Mouse (Mus musculus) forebrain, embryonic 13.5 days (tissue): ENCODE measurements around the gene Lrpap1. TPM values are rescaled to one million over a fixed set of nuclear protein-coding genes. Genes with fewer than 3 reads are reported as not detected.
A peak's percentile ranks its signal among the peaks of the same experiment; 100 is the strongest.

ENCODE experiments used
- ATAC-seq: fragments of 200-750 bp; cut with Nextera tagmentation; 2 replicates; pipeline ENCODE4 v1.8.0; 2017
- H3K27ac ChIP-seq: fragments of 300-500 bp; sonication (generic); 2 replicates; pipeline ENCODE4 v1.5.1; 2015; ENCODE audit warnings: inconsistent platforms, mild to moderate bottlenecking, moderate library complexity
- H3K27me3 ChIP-seq: fragments of 300-500 bp; sonication (generic); 2 replicates; pipeline ENCODE4 v1.6.1; 2015; ENCODE audit warnings: mild to moderate bottlenecking, inconsistent platforms
- H3K36me3 ChIP-seq: fragments of 300-500 bp; sonication (generic); 2 replicates; pipeline ENCODE4 v1.6.1; 2015; ENCODE audit warnings: mild to moderate bottlenecking, inconsistent platforms; ENCODE audit not compliant: poor library complexity, severe bottlenecking
- H3K4me1 ChIP-seq: fragments of 300-500 bp; sonication (generic); 2 replicates; pipeline ENCODE4 v1.6.1; 2015; ENCODE audit warnings: inconsistent platforms
- H3K4me2 ChIP-seq: fragments of 300-500 bp; sonication (generic); 2 replicates; pipeline ENCODE4 v1.6.1; 2015; ENCODE audit warnings: inconsistent platforms, mild to moderate bottlenecking, moderate library complexity
- H3K4me3 ChIP-seq: fragments of 300-500 bp; sonication (generic); 2 replicates; pipeline ENCODE4 v1.5.1; 2015; ENCODE audit warnings: mild to moderate bottlenecking, inconsistent platforms
- H3K9ac ChIP-seq: fragments of 300-500 bp; sonication (generic); 2 replicates; pipeline ENCODE4 v1.6.1; 2015; ENCODE audit warnings: mild to moderate bottlenecking, inconsistent platforms
- H3K9me3 ChIP-seq: fragments of 300-500 bp; sonication (generic); replicated peaks from 2 replicates; pipeline ENCODE4 v1.6.1; 2016; ENCODE audit warnings: inconsistent platforms
- WGBS: fragments of 180-500 bp; shearing (Covaris S2); methylation state at CpG from one replicate; pipeline ENCODE4 v1.1.7; 2015; 5-methylcytosine and 5-hydroxymethylcytosine counted together
- polyA plus RNA-seq: library from polyadenylated mRNA; unstranded; fragments of >200 nt; fragmentation: Nextera tagmentation; extraction: Ambion mirVana; gene quantifications from 2 replicates; pipeline ENCODE4 v1.2.1, GENCODE M21; 2015

The Lrpap1 gene
- polyA plus RNA-seq, 1 experiment from 2014 or later: 104 TPM

- Histone ChIP-seq H3K4me1 (peaks cover 9% of the 10 kb centered on the region), H3K27ac (no peak overlapping the region), H3K9ac (no peak overlapping the region)
These were observed 31.6 kb downstream of the Lrpap1 start for GRCm38 (mm10) chr5:35073992-35074391.

GRCm38 (mm10) chr5:35073235-35073634 is 32.3 kb downstream of the Lrpap1 start:
- Histone ChIP-seq H3K4me2 (no peak overlapping the region), H3K9ac (no peak overlapping the region)
- ATAC-seq: no peak

More at GRCm38 (mm10) chr5:35073992-35074391, 31.6 kb downstream of the Lrpap1 start:
- Histone ChIP-seq H3K27me3 (peaks cover 11% of the 10 kb centered on the region), H3K9me3 (no peaks in the 10 kb centered on the region), H3K36me3 (no peaks in the 10 kb centered on the region), H3K4me3 (no peak overlapping the region), H3K4me2 (no peak overlapping the region)
- WGBS: 69% methylated on average over 9 of the region's 9 CpGs
- ATAC-seq: no peak

GRCm38 (mm10) chr5:35071855-35072254 is 33.7 kb downstream of the Lrpap1 start:
- Histone ChIP-seq H3K4me2 (no peak overlapping the region), H3K36me3 (no peaks in the 10 kb centered on the region), H3K4me1 (peaks cover 9% of the 10 kb centered on the region), H3K27me3 (no peaks in the 10 kb centered on the region), H3K9ac (no peak overlapping the region), H3K9me3 (no peaks in the 10 kb centered on the region), H3K27ac (no peak overlapping the region), H3K4me3 (no peak overlapping the region)
- 93% methylated on average over 6 of the region's 6 CpGs for WGBS
- ATAC-seq: no peak

More at GRCm38 (mm10) chr5:35073235-35073634, 32.3 kb downstream of the Lrpap1 start:
- no peak overlapping the region for H3K4me3 ChIP-seq
- no peaks in the 10 kb centered on the region for H3K9me3 ChIP-seq
- no peaks in the 10 kb centered on the region for H3K36me3 ChIP-seq
- H3K4me1 ChIP-seq: peaks cover 9% of the 10 kb centered on the region
- WGBS: 84% methylated on average over 11 of the region's 11 CpGs
- peaks cover 3% of the 10 kb centered on the region; the same call in 1 of the 2 replicates for H3K27me3 ChIP-seq
- H3K27ac ChIP-seq: no peak overlapping the region

- no peaks in the 10 kb centered on the region for H3K9me3 ChIP-seq
- peak overlapping the region; percentile 25; the same call in 1 of the 2 replicates for H3K27ac ChIP-seq
- no peak overlapping the region for H3K4me3 ChIP-seq
- no peaks in the 10 kb centered on the region for H3K36me3 ChIP-seq
- H3K4me2 ChIP-seq: no peak overlapping the region
- 53% methylated on average over 7 of the region's 7 CpGs for WGBS
- peaks cover 9% of the 10 kb centered on the region for H3K4me1 ChIP-seq
- H3K27me3 ChIP-seq: no peaks in the 10 kb centered on the region
- ATAC-seq: peak; percentile 74; the same call in 1 of the 2 replicates
- H3K9ac ChIP-seq: peak overlapping the region; percentile 30; the same call in 1 of the 2 replicates
These were observed 34.6 kb downstream of the Lrpap1 start for GRCm38 (mm10) chr5:35070953-35071352.

- 85% methylated on average over 8 of the region's 8 CpGs for WGBS
These were observed 35.3 kb downstream of the Lrpap1 start for GRCm38 (mm10) chr5:35070314-35070713.

GRCm38 (mm10) chr5:35069841-35070240 is 35.7 kb downstream of the Lrpap1 start:
- H3K36me3 ChIP-seq: no peaks in the 10 kb centered on the region
- no peak overlapping the region for H3K4me3 ChIP-seq
- peaks cover 9% of the 10 kb centered on the region for H3K4me1 ChIP-seq
- H3K27me3 ChIP-seq: no peaks in the 10 kb centered on the region
- no peak overlapping the region for H3K4me2 ChIP-seq
- no peak for ATAC-seq
- no peak overlapping the region for H3K27ac ChIP-seq
- no peak overlapping the region for H3K9ac ChIP-seq
- WGBS: 91% methylated on average over 2 of the region's 2 CpGs
- no peaks in the 10 kb centered on the region for H3K9me3 ChIP-seq

More at GRCm38 (mm10) chr5:35070314-35070713, 35.3 kb downstream of the Lrpap1 start:
- H3K9ac ChIP-seq: no peak overlapping the region
- no peaks in the 10 kb centered on the region for H3K36me3 ChIP-seq
- no peaks in the 10 kb centered on the region for H3K9me3 ChIP-seq
- no peak overlapping the region for H3K4me2 ChIP-seq
- no peaks in the 10 kb centered on the region for H3K27me3 ChIP-seq
- no peak overlapping the region for H3K27ac ChIP-seq
- ATAC-seq: no peak
- no peak overlapping the region for H3K4me3 ChIP-seq
- peaks cover 9% of the 10 kb centered on the region for H3K4me1 ChIP-seq

- H3K4me1 ChIP-seq: peaks cover 24% of the 10 kb centered on the region
- H3K4me3 ChIP-seq: no peak overlapping the region
- WGBS: 81% methylated on average over 3 of the region's 3 CpGs
These were observed 45.5 kb downstream of the Lrpap1 start for GRCm38 (mm10) chr5:35060098-35060497.

GRCm38 (mm10) chr5:35058216-35058615 is 47.4 kb downstream of the Lrpap1 start:
- no peak for ATAC-seq
- peak overlapping the region; percentile 95 for H3K4me2 ChIP-seq
- H3K4me1 ChIP-seq: peaks cover 27% of the 10 kb centered on the region
- WGBS: 48% methylated on average over 1 of the region's 1 CpGs
- H3K27ac ChIP-seq: no peak overlapping the region
- no peak overlapping the region for H3K4me3 ChIP-seq
- no peaks in the 10 kb centered on the region for H3K36me3 ChIP-seq
- H3K9ac ChIP-seq: no peak overlapping the region
- H3K27me3 ChIP-seq: peaks cover 42% of the 10 kb centered on the region
- no peaks in the 10 kb centered on the region for H3K9me3 ChIP-seq

More at GRCm38 (mm10) chr5:35060098-35060497, 45.5 kb downstream of the Lrpap1 start:
- Histone ChIP-seq H3K27me3 (peaks cover 42% of the 10 kb centered on the region), H3K9ac (no peak overlapping the region), H3K36me3 (no peaks in the 10 kb centered on the region), H3K4me2 (no peak overlapping the region), H3K27ac (no peak overlapping the region), H3K9me3 (no peaks in the 10 kb centered on the region)
- no peak for ATAC-seq

GRCm38 (mm10) chr5:35057582-35057981 is 48.0 kb downstream of the Lrpap1 start:
- WGBS: 15% methylated on average over 4 of the region's 4 CpGs
- Histone ChIP-seq H3K4me3 (peak overlapping the region; percentile 55), H3K9me3 (no peaks in the 10 kb centered on the region), H3K36me3 (no peaks in the 10 kb centered on the region), H3K4me1 (peaks cover 27% of the 10 kb centered on the region), H3K27ac (no peak overlapping the region), H3K9ac (peak overlapping the region; percentile 77), H3K27me3 (peaks cover 42% of the 10 kb centered on the region), H3K4me2 (peak overlapping the region; percentile 95)
- ATAC-seq: no peak; the same call in 1 of the 2 replicates

- Histone ChIP-seq H3K4me1 (peaks cover 27% of the 10 kb centered on the region), H3K4me2 (peak within 1 kb of the TSS; percentile 95), H3K4me3 (peak within 1 kb of the TSS; percentile 55), H3K36me3 (no peaks in the 10 kb centered on the region), H3K27ac (no peak within 1 kb of the TSS), H3K9ac (peak within 1 kb of the TSS; percentile 77), H3K9me3 (no peaks in the 10 kb centered on the region), H3K27me3 (peaks cover 42% of the 10 kb centered on the region)
- under 1% methylated on average over 49 of the region's 74 CpGs for WGBS
- peak; percentile 76 for ATAC-seq
These were observed 48.7 kb downstream of the Lrpap1 start, which contains the start of gene Dok7 for GRCm38 (mm10) chr5:35056604-35057432. Gene Dok7, plus strand, starts transcription at chr5:35056766.

- H3K27ac ChIP-seq: no peak overlapping the region
- no peaks in the 10 kb centered on the region for H3K9me3 ChIP-seq
- ATAC-seq: no peak
- H3K4me3 ChIP-seq: no peak overlapping the region
- H3K4me1 ChIP-seq: peaks cover 27% of the 10 kb centered on the region
- no peak overlapping the region for H3K4me2 ChIP-seq
- H3K36me3 ChIP-seq: no peaks in the 10 kb centered on the region
- H3K27me3 ChIP-seq: peaks cover 42% of the 10 kb centered on the region
- no peak overlapping the region for H3K9ac ChIP-seq
- WGBS: 77% methylated on average over 12 of the region's 12 CpGs
These were observed 50.5 kb downstream of the Lrpap1 start for GRCm38 (mm10) chr5:35055076-35055475.

- H3K9ac ChIP-seq: no peak overlapping the region
- no peak overlapping the region for H3K27ac ChIP-seq
- H3K27me3 ChIP-seq: peaks cover 38% of the 10 kb centered on the region
- peaks cover 27% of the 10 kb centered on the region for H3K4me1 ChIP-seq
- 91% methylated on average over 3 of the region's 3 CpGs for WGBS
- H3K4me2 ChIP-seq: no peak overlapping the region
- H3K4me3 ChIP-seq: no peak overlapping the region
- no peak for ATAC-seq
- no peaks in the 10 kb centered on the region for H3K36me3 ChIP-seq
- H3K9me3 ChIP-seq: no peaks in the 10 kb centered on the region
These were observed 50.9 kb downstream of the Lrpap1 start for GRCm38 (mm10) chr5:35054628-35055027.
